Mouse (Mus musculus) cerebellum, adult 2 months (tissue): ENCODE data around the gene Tox3.

Source experiments
- CTCF ChIP-seq: fragments of 200-500 bp; IDR thresholded peaks from 2 replicates; pipeline ENCODE4 v1.5.1; 2011; ENCODE audit warnings: low read depth, mild to moderate bottlenecking, control low read depth, low read length, moderate library complexity, borderline replicate concordance; ENCODE audit not compliant: insufficient read depth
- POLR2A ChIP-seq: fragments of 200-500 bp; IDR thresholded peaks from 2 replicates; pipeline ENCODE4 v1.6.1; 2011; ENCODE audit warnings: low read length, control low read depth, borderline replicate concordance; ENCODE audit not compliant: insufficient read depth

DNA sequence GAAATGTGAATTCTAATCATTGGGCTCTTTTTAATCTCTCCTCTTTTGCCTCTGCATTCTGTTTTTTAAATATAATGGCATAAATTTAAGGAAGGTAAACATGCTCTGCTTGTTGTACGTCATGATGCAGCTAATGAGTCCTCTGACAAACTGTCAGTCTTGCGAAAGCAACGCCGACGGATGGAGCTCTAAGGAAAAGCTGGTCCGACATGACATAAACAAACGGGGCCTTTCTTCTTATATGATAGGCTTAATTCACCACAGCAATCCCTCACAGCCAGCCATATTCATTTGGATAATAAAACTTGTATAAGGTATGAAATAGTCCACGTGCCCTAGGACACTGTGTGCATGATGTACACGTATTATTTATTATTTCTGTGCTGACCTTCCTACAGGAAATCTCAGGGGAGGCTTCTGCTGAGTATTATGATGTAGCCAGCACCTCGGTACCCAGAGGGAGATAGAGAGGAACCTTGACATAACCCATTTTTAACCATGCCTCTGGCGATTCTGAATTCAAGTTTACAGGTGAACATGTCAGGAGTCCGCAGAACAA is 80.4 kb downstream of the Tox3 start:
- no peak for TF ChIP-seq CTCF
- TF ChIP-seq POLR2A = no peak
